Mouse (Mus musculus) hindbrain, embryonic 13.5 days (tissue): ENCODE results near the gene Traf1. TPM values are rescaled to one million over a fixed set of nuclear protein-coding genes. Genes with fewer than 3 reads are reported as not detected.

ENCODE experiments used
- ATAC-seq: fragments of 200-750 bp; cut with Nextera tagmentation; 2 replicates; pipeline ENCODE4 v1.8.0; 2017; ENCODE audit warnings: moderate TSS enrichment; ENCODE audit not compliant: low FRiP score
- H3K27ac ChIP-seq: fragments of 300-500 bp; sonication (generic); 2 replicates; pipeline ENCODE4 v1.5.1; 2015; ENCODE audit warnings: inconsistent platforms, mild to moderate bottlenecking, moderate library complexity
- H3K27me3 ChIP-seq: fragments of 300-500 bp; sonication (generic); 2 replicates; pipeline ENCODE4 v1.6.1; 2015; ENCODE audit warnings: mild to moderate bottlenecking, inconsistent platforms
- H3K36me3 ChIP-seq: fragments of 300-500 bp; sonication (generic); 2 replicates; pipeline ENCODE4 v1.6.1; 2015; ENCODE audit warnings: mild to moderate bottlenecking, inconsistent platforms
- H3K4me1 ChIP-seq: fragments of 300-500 bp; sonication (generic); replicated peaks from 2 replicates; pipeline ENCODE4 v1.6.1; 2015; ENCODE audit warnings: inconsistent platforms
- H3K4me2 ChIP-seq: fragments of 300-500 bp; sonication (generic); 2 replicates; pipeline ENCODE4 v1.6.1; 2015; ENCODE audit warnings: inconsistent platforms, mild to moderate bottlenecking, moderate library complexity
- H3K4me3 ChIP-seq: fragments of 300-500 bp; sonication (generic); 2 replicates; pipeline ENCODE4 v1.5.1; 2015; ENCODE audit warnings: mild to moderate bottlenecking, inconsistent platforms
- H3K9ac ChIP-seq: fragments of 300-500 bp; sonication (generic); 2 replicates; pipeline ENCODE4 v1.6.1; 2015; ENCODE audit warnings: mild to moderate bottlenecking, inconsistent platforms
- H3K9me3 ChIP-seq: fragments of 300-500 bp; sonication (generic); 2 replicates; pipeline ENCODE4 v1.6.1; 2016; ENCODE audit warnings: inconsistent platforms
- WGBS: fragments of 180-500 bp; shearing (Covaris S2); methylation state at CpG from one replicate; pipeline ENCODE4 v1.1.7; 2015; 5-methylcytosine and 5-hydroxymethylcytosine counted together
- polyA plus RNA-seq: library from polyadenylated mRNA; unstranded; fragments of >200 nt; fragmentation: Nextera tagmentation; extraction: Ambion mirVana; gene quantifications from 2 replicates; pipeline ENCODE4 v1.2.1, GENCODE M21; 2015

Gene Traf1
- polyA plus RNA-seq, 1 experiment from 2014 or later, result 0.73 TPM

DNA sequence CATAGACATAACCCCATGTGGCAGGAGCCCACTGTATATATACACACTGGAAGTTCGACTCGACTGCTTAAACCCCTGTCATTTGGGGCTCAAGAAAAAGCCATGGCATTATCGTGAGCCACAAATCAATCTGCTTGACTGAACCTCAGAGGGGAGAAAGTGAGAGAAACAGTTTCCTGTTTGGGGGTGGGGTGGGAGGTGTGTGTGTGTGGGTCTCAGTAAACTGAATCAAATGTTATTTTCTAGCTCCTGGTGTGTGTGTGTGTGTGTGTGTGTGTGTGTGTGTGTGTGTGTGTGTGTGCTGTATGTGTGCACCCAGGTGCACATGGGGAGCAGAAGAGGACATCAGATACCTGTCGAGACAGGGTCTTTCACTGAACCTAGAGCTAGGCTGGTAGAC lies 8.6 kb downstream of the Traf1 start:
- no peak for ATAC-seq
- Histone ChIP-seq H3K9me3 (no peaks in the 10 kb centered on the region), H3K27me3 (no peaks in the 10 kb centered on the region), H3K4me1 (no peaks in the 10 kb centered on the region), H3K4me3 (no peak overlapping the region), H3K36me3 (no peaks in the 10 kb centered on the region), H3K27ac (no peak overlapping the region), H3K4me2 (no peak overlapping the region), H3K9ac (no peak overlapping the region)
- WGBS, result 90% methylated on average over 4 of the region's 4 CpGs

DNA sequence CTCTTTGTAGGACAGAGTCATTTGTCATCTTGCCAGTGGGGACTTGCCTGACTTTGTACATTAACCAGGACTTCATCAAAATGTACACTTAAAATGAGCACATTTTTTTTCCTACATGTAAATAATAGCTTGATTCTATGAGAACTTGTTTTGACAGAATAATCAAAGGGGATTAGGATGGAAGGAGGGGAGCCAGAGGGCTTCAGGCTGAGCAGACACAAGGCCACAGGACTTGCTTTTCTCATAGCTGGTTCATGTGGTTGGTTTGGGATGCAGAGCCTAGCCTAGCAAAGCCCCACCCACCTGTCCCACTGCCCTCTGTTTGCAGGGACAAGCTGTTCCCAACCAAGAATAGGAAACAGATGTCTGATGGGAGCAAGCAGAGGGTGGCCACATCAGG lies 10.1 kb downstream of the Traf1 start:
- Histone ChIP-seq H3K4me1 (no peaks in the 10 kb centered on the region), H3K36me3 (no peaks in the 10 kb centered on the region), H3K9me3 (no peaks in the 10 kb centered on the region), H3K4me2 (no peak overlapping the region), H3K27ac (no peak overlapping the region), H3K9ac (no peak overlapping the region), H3K27me3 (no peaks in the 10 kb centered on the region), H3K4me3 (no peak overlapping the region)
- ATAC-seq, result no peak

GRCm38 (mm10) chr2:34948622-34949021 lies 12.9 kb downstream of the Traf1 start:
- H3K9me3 ChIP-seq, result no peaks in the 10 kb centered on the region
- H3K36me3 ChIP-seq, result no peaks in the 10 kb centered on the region
- H3K27me3 ChIP-seq, result no peaks in the 10 kb centered on the region
- no peak overlapping the region for H3K4me3 ChIP-seq
- no peak overlapping the region for H3K4me2 ChIP-seq
- H3K4me1 ChIP-seq, result no peaks in the 10 kb centered on the region
- WGBS, result 46% methylated on average over 2 of the region's 2 CpGs
- H3K27ac ChIP-seq, result no peak overlapping the region
- no peak for ATAC-seq
- H3K9ac ChIP-seq, result no peak overlapping the region

GRCm38 (mm10) chr2:34946046-34946445 lies 15.5 kb downstream of the Traf1 start:
- H3K4me2 ChIP-seq, result no peak overlapping the region
- H3K4me3 ChIP-seq, result no peak overlapping the region
- WGBS, result 47% methylated on average over 4 of the region's 4 CpGs
- no peaks in the 10 kb centered on the region for H3K9me3 ChIP-seq
- H3K27ac ChIP-seq, result no peak overlapping the region
- H3K4me1 ChIP-seq, result no peaks in the 10 kb centered on the region
- no peaks in the 10 kb centered on the region for H3K27me3 ChIP-seq
- H3K9ac ChIP-seq, result no peak overlapping the region
- H3K36me3 ChIP-seq, result no peaks in the 10 kb centered on the region
- ATAC-seq, result no peak

DNA sequence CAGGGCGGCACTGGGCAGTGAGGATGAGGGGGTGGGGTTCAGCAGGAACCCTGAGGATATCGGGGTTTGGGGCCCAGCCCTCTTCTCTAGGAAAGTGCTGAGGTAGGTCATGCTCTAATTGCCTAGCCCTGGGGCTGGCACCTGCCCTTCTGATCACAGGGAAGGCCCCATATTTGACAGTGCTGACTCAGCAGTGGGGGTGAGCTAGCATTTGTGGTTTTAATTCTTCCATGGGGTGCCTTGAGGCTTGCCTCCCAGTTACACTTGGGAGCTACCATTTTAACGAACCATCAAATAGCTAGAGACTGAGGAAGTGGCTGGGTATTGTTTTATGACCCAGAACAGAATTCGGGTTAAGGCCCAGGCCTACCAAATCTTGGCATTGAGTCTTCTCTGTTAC lies 16.0 kb downstream of the Traf1 start:
- no peaks in the 10 kb centered on the region for H3K27me3 ChIP-seq
- H3K27ac ChIP-seq, result no peak overlapping the region
- no peak overlapping the region for H3K9ac ChIP-seq
- WGBS, result 86% methylated on average over 4 of the region's 4 CpGs
- ATAC-seq, result no peak
- no peaks in the 10 kb centered on the region for H3K4me1 ChIP-seq
- no peak overlapping the region for H3K4me2 ChIP-seq
- H3K4me3 ChIP-seq, result no peak overlapping the region
- no peaks in the 10 kb centered on the region for H3K9me3 ChIP-seq
- H3K36me3 ChIP-seq, result no peaks in the 10 kb centered on the region

- H3K4me3 ChIP-seq, result no peak overlapping the region
- no peaks in the 10 kb centered on the region for H3K36me3 ChIP-seq
- H3K4me1 ChIP-seq, result no peaks in the 10 kb centered on the region
- H3K9me3 ChIP-seq, result no peaks in the 10 kb centered on the region
- no peak for ATAC-seq
- H3K27ac ChIP-seq, result no peak overlapping the region
- H3K9ac ChIP-seq, result no peak overlapping the region
- no peak overlapping the region for H3K4me2 ChIP-seq
- no peaks in the 10 kb centered on the region for H3K27me3 ChIP-seq
- 26% methylated on average over 8 of the region's 8 CpGs for WGBS
Observed at GRCm38 (mm10) chr2:34944761-34945160, 16.8 kb downstream of the Traf1 start.

- H3K36me3 ChIP-seq, result no peaks in the 10 kb centered on the region
- H3K9ac ChIP-seq, result no peak overlapping the region
- H3K4me2 ChIP-seq, result no peak overlapping the region
- 83% methylated on average over 13 of the region's 13 CpGs for WGBS
- H3K4me3 ChIP-seq, result no peak overlapping the region
- no peaks in the 10 kb centered on the region for H3K27me3 ChIP-seq
- no peaks in the 10 kb centered on the region for H3K9me3 ChIP-seq
- no peak for ATAC-seq
- H3K4me1 ChIP-seq, result no peaks in the 10 kb centered on the region
- no peak overlapping the region for H3K27ac ChIP-seq
Observed at GRCm38 (mm10) chr2:34943556-34944120, 17.9 kb downstream of the Traf1 start.

DNA sequence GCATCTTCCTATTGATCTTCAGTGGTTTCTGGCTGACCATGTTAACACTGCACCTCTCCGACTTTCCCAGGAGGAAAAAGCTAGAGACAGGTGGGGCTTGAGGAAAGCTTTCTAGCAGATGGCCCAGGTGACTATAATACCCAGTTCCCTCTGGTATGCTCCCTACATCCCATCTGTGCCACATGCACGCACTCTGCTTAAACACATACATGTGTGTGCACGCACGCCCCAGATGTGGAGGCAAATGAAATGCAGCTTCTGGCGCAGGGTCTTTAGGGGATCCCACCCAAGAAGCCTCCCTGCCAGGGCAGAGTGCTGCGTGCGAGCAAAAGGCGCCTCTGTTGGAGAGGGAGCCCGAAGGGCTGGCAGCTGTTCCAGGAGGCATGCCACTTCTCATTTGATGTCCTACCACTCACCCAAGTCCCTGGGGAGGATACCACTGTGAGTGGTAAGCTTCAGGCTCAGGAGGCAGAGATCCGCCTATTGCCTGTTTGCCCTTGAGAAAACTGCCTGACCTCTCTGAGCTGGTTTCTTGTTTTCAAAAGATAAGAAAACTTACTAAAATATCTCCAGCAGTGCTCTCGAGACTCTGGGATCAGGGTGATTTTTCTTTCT lies 20.4 kb downstream of the Traf1 start:
- Histone ChIP-seq H3K4me1 (peaks cover 12% of the 10 kb centered on the region; the same call in 1 of the 2 replicates), H3K36me3 (no peaks in the 10 kb centered on the region), H3K4me3 (no peak overlapping the region), H3K9ac (no peak overlapping the region), H3K27me3 (no peaks in the 10 kb centered on the region), H3K27ac (no peak overlapping the region), H3K9me3 (no peaks in the 10 kb centered on the region), H3K4me2 (no peak overlapping the region)
- ATAC-seq, result no peak
- 63% methylated on average over 11 of the region's 11 CpGs for WGBS

- WGBS, result 77% methylated on average over 5 of the region's 5 CpGs
- Histone ChIP-seq H3K4me2 (no peak overlapping the region), H3K36me3 (no peaks in the 10 kb centered on the region), H3K9ac (no peak overlapping the region), H3K27ac (no peak overlapping the region), H3K4me1 (peaks cover 12% of the 10 kb centered on the region; the same call in 1 of the 2 replicates), H3K4me3 (no peak overlapping the region), H3K9me3 (no peaks in the 10 kb centered on the region), H3K27me3 (no peaks in the 10 kb centered on the region)
- no peak for ATAC-seq
Observed at GRCm38 (mm10) chr2:34940246-34940645, 21.3 kb downstream of the Traf1 start.

DNA sequence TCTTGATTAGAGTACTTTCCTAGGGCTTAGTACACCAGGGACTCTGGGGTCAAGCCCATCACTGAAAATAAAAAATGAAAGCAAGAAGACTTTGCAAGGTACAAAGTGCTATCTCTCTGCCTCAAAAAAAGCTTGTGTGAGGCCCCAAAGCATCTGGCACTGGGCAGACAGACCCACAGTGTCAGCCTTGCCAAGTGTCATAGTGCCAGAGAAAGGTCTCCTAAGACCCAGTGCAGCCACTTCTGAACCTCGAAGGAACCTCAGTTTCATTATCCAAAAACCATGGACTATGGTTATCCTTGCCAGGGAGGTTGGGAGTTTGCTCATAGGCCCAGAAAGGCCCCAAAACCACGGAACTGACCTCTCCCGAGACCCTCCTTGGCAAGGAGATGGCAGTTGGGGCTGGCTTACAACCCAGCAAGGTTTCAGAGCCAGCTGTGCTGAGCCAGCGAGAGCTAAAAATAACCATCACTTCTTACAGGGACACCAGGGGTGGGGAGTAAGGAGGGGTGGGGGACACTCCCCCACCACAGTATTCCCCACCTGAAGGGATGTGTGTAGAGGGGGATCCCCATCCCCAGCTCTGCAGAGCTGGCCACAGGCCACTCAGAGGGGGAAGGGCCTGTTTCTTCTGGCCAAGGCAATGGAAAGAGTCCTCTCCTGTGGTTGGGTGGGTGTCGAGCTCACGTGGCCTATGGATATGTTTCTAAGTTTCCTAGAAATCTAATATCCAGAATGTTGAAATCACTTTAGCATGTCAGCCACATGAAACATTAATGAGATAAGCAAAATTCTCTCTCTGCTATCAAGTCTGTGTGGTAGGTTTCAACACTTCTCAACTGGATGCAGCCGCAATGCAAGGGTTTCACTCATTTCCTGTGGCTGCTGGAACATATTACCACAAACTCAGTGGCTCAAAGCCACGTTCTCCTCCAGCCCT lies 23.0 kb downstream of the Traf1 start:
- WGBS, result 79% methylated on average over 8 of the region's 8 CpGs
- Histone ChIP-seq H3K36me3 (no peaks in the 10 kb centered on the region), H3K4me3 (no peak overlapping the region), H3K27ac (no peak overlapping the region), H3K9me3 (no peaks in the 10 kb centered on the region), H3K27me3 (no peaks in the 10 kb centered on the region), H3K9ac (no peak overlapping the region), H3K4me2 (no peak overlapping the region), H3K4me1 (peaks cover 12% of the 10 kb centered on the region; the same call in 1 of the 2 replicates)
- ATAC-seq, result no peak

GRCm38 (mm10) chr2:34937460-34937859 lies 24.1 kb downstream of the Traf1 start:
- no peaks in the 10 kb centered on the region for H3K9me3 ChIP-seq
- 51% methylated on average over 5 of the region's 5 CpGs for WGBS
- no peak for ATAC-seq
- peaks cover 12% of the 10 kb centered on the region; the same call in 1 of the 2 replicates for H3K4me1 ChIP-seq
- H3K9ac ChIP-seq, result no peak overlapping the region
- H3K36me3 ChIP-seq, result no peaks in the 10 kb centered on the region
- no peak overlapping the region for H3K4me2 ChIP-seq
- H3K27ac ChIP-seq, result no peak overlapping the region
- H3K27me3 ChIP-seq, result no peaks in the 10 kb centered on the region
- H3K4me3 ChIP-seq, result no peak overlapping the region

- no peak for ATAC-seq
- 81% methylated on average over 5 of the region's 5 CpGs for WGBS
- no peak overlapping the region for H3K9ac ChIP-seq
- no peak overlapping the region for H3K4me2 ChIP-seq
- H3K4me3 ChIP-seq, result no peak overlapping the region
- no peaks in the 10 kb centered on the region for H3K9me3 ChIP-seq
- no peaks in the 10 kb centered on the region for H3K36me3 ChIP-seq
- no peaks in the 10 kb centered on the region for H3K4me1 ChIP-seq
- 0 out of 2 replicates have a peak, but pooled peaks cover 6% of the 10 kb centered on the region for H3K27me3 ChIP-seq
- no peak overlapping the region for H3K27ac ChIP-seq
Observed at GRCm38 (mm10) chr2:34927320-34927719, 34.3 kb downstream of the Traf1 start.
